Mouse (Mus musculus): ENCODE data around the gene Zkscan17.

Gene Zkscan17

GRCm38 (mm10) chr11:59456891-59457290 lies 69.7 kb downstream of the Zkscan17 start:
- DNase-seq (ENCODE audit: low spot score in 2 of 2), result no peak

- DNase-seq (ENCODE audit: low spot score in 2 of 2), result no peak
Observed at GRCm38 (mm10) chr11:59456346-59456745, 70.2 kb downstream of the Zkscan17 start.

- no peak for DNase-seq (ENCODE audit: low spot score in 2 of 2)
Observed at GRCm38 (mm10) chr11:59451086-59451485, 75.5 kb downstream of the Zkscan17 start, which contains the start of gene Snap47. TSS of gene Snap47 (minus strand) at chr11:59451186.

GRCm38 (mm10) chr11:59450230-59450771 lies 76.2 kb downstream of the Zkscan17 start:
- peak; percentile 43 to 60 for DNase-seq (ENCODE audit: low spot score in 2 of 2)

GRCm38 (mm10) chr11:59449741-59450229 lies 76.8 kb downstream of the Zkscan17 start, which contains the start of gene Jmjd4:
TSS of gene Jmjd4 (plus strand) at chr11:59450045.
- DNase-seq (ENCODE audit: low spot score in 2 of 2), result peak; percentile 88

GRCm38 (mm10) chr11:59443102-59443501 lies 83.4 kb downstream of the Zkscan17 start:
- no peak for DNase-seq (ENCODE audit: low spot score in 2 of 2)

- DNase-seq (ENCODE audit: low spot score in 2 of 2), result no peak
Observed at GRCm38 (mm10) chr11:59437954-59438353, 88.6 kb downstream of the Zkscan17 start.
